8 mouse cellular contexts compared by ENCODE assay signal in genomic region chr3:108855864-108856263, GRCm38 (mm10). TPM values are rescaled to one million over a fixed set of nuclear protein-coding genes. Genes with fewer than 3 reads are reported as not detected.
DNase-seq lines count a peak whose midpoint lies in the region; ATAC-seq and TF ChIP-seq lines count a peak whose summit lies in the region.

No protein-coding gene starts in this region.

- H3K9me3 ChIP-seq in intestine, embryonic 16.5 days (ENCODE audit: control insufficient read depth, low read length) = no peaks in the 10 kb centered on the region
- H3K9me3 ChIP-seq in intestine, postnatal 0 days (ENCODE audit: control insufficient read depth) = no peaks in the 10 kb centered on the region

- no peak for TF ChIP-seq CTCF in intestine, postnatal 0 days (IDR thresholded peaks at IDR 0.05; ENCODE audit: low read depth)
- no peak for TF ChIP-seq CTCF in spleen, adult 2 months (IDR thresholded peaks at IDR 0.05; ENCODE audit: extremely low read depth, insufficient read depth, insufficient read length, insufficient replicate concordance)
- no peak for TF ChIP-seq CTCF in gastrocnemius, adult 2 months (IDR thresholded peaks at IDR 0.05)

- intact Hi-C loops in gastrocnemius, adult 2 months (cut with DNase I) = loop anchor here (5.0 kb wide), 1 partner anchor 206 kb away; no protein-coding TSS in a partner anchor
- intact Hi-C loops in left cerebral cortex, postnatal 25 days (cut with DNase I) = loop anchor here (2.0 to 5.0 kb wide), 3 partner anchors 25 to 206 kb away; partner anchors contain the start of gene Prpf38b

- ATAC-seq in intestine, embryonic 16.5 days = no peak
- ATAC-seq in intestine, postnatal 0 days = no peak

- H3K4me3 ChIP-seq in intestine, embryonic 16.5 days (ENCODE audit: low read length) = no peak overlapping the region
- no peak overlapping the region for H3K4me3 ChIP-seq in intestine, postnatal 0 days (ENCODE audit: low read depth, low read length)
- H3K4me3 ChIP-seq in spleen, adult 2 months (ENCODE audit: extremely low read depth, insufficient read depth, insufficient read length) = no peak overlapping the region
- H3K4me3 ChIP-seq in gastrocnemius, adult 2 months = no peak overlapping the region

- DNase-seq in spleen, adult 2 months (ENCODE audit: low read depth in 1 of 2, low spot score in 2 of 2) = no peak
- DNase-seq in spleen, adult 18-20 months = no peak
- DNase-seq in gastrocnemius, adult 2 months = peak; percentile 58
- DNase-seq in left cerebral cortex, postnatal 25 days (ENCODE audit: low spot score in 2 of 2) = peak; percentile 32 to 42
- peak; percentile 75 for DNase-seq in skeletal muscle tissue, adult 2 months (ENCODE audit: low read depth, low spot score)
- DNase-seq in cerebellum, postnatal 36 days = no peak

- TF ChIP-seq POLR2A in spleen, adult 2 months (IDR thresholded peaks at IDR 0.05; ENCODE audit: low read depth, low read length) = no peak; the same call in 1 of the 2 replicates

- peaks cover 25% of the 10 kb centered on the region for H3K4me1 ChIP-seq in intestine, embryonic 16.5 days (ENCODE audit: control insufficient read depth, insufficient read depth, low read length)
- 0 out of 2 replicates have a peak, but pooled peaks cover 2% of the 10 kb centered on the region for H3K4me1 ChIP-seq in intestine, postnatal 0 days (replicated peaks; ENCODE audit: control insufficient read depth, insufficient read depth, low read length)
- peaks cover 3% of the 10 kb centered on the region; the same call in 1 of the 2 replicates for H3K4me1 ChIP-seq in spleen, adult 2 months (ENCODE audit: control insufficient read depth, insufficient read depth, insufficient read length)

- H3K27ac ChIP-seq in intestine, embryonic 16.5 days (ENCODE audit: low read length) = no peak overlapping the region
- no peak overlapping the region for H3K27ac ChIP-seq in intestine, postnatal 0 days (ENCODE audit: low read depth, low read length)
- H3K27ac ChIP-seq in spleen, adult 2 months (ENCODE audit: insufficient read depth, low read length) = peak overlapping the region; percentile 84
- peak overlapping the region; percentile 44 for H3K27ac ChIP-seq in gastrocnemius, adult 2 months

- 56% methylated on average over 10 of the region's 10 CpGs for WGBS in intestine, embryonic 16.5 days
- 67% methylated on average over 10 of the region's 10 CpGs for WGBS in intestine, postnatal 0 days
- 59% methylated on average over 10 of the region's 10 CpGs for WGBS in spleen, adult 2 months

- H3K4me2 ChIP-seq in intestine, embryonic 16.5 days (ENCODE audit: low read depth, low read length) = no peak overlapping the region
- H3K4me2 ChIP-seq in intestine, postnatal 0 days (replicated peaks; ENCODE audit: low read depth) = no peak overlapping the region

- no peaks in the 10 kb centered on the region for H3K27me3 ChIP-seq in intestine, embryonic 16.5 days (replicated peaks; ENCODE audit: control insufficient read depth, insufficient read depth, low read length)
- H3K27me3 ChIP-seq in intestine, postnatal 0 days (replicated peaks; ENCODE audit: control insufficient read depth, insufficient read depth, low read length) = no peaks in the 10 kb centered on the region
- H3K27me3 ChIP-seq in spleen, adult 2 months (ENCODE audit: control insufficient read depth, insufficient read depth, low read length) = no peaks in the 10 kb centered on the region

- H3K36me3 ChIP-seq in intestine, embryonic 16.5 days (ENCODE audit: control insufficient read depth, insufficient read depth, low read length) = no peaks in the 10 kb centered on the region
- no peaks in the 10 kb centered on the region for H3K36me3 ChIP-seq in intestine, postnatal 0 days (ENCODE audit: control insufficient read depth, insufficient read depth)
- no peaks in the 10 kb centered on the region for H3K36me3 ChIP-seq in spleen, adult 2 months (ENCODE audit: control insufficient read depth, insufficient read depth, low read length)

- 0 out of 2 replicates have a peak overlapping the region, but pooled peaks have one; percentile 20 for H3K9ac ChIP-seq in intestine, embryonic 16.5 days (ENCODE audit: low read depth, low read length)
- no peak overlapping the region for H3K9ac ChIP-seq in intestine, postnatal 0 days (ENCODE audit: low read depth, low read length)

RNA-seq across cellular contexts. Expression of gene Stxbp3, which starts 15.5 kb away (rescaled TPM):
- 49.6 and 52.1 TPM in 2 replicates for polyA plus RNA-seq in intestine, embryonic 16.5 days (2015; fragmentation: Nextera tagmentation; extraction: Ambion mirVana)
- 40.5 and 48.6 TPM in 2 replicates for polyA plus RNA-seq in intestine, postnatal 0 days (2015; fragmentation: Nextera tagmentation; extraction: Ambion mirVana)
- 6.0 and 6.9 TPM in 2 replicates for polyA plus RNA-seq in spleen, adult 2 months (2012; rRNA removed)
- 10 to 100 TPM; 30.5 to 40.4 TPM for total RNA-seq in gastrocnemius, adult 2 months (2021)
- total RNA-seq in left cerebral cortex, postnatal 25 days (2021) = 10 to 100 TPM; 20.8 to 24.5 TPM

RNA-seq across cellular contexts. Expression of gene Fndc7, which starts 33.9 kb away (rescaled TPM):
- polyA plus RNA-seq in intestine, embryonic 16.5 days (2015; fragmentation: Nextera tagmentation; extraction: Ambion mirVana) = 0.11 and 0.47 TPM in 2 replicates
- polyA plus RNA-seq in intestine, postnatal 0 days (2015; fragmentation: Nextera tagmentation; extraction: Ambion mirVana) = 0.05 TPM in 1 of 2 replicates, not detected in the other
- polyA plus RNA-seq in spleen, adult 2 months (2012; rRNA removed) = 1.7 and 2.0 TPM in 2 replicates
- total RNA-seq in gastrocnemius, adult 2 months (2021) = under 1 TPM in 1 of 2 experiments, not detected in 1; 0.06 TPM
- under 1 TPM in 1 of 2 experiments, not detected in 1; 0.09 TPM for total RNA-seq in left cerebral cortex, postnatal 25 days (2021)

RNA-seq across cellular contexts. Expression of gene Prpf38b, which starts 55.7 kb away (rescaled TPM):
- 53.6 and 57.8 TPM in 2 replicates for polyA plus RNA-seq in intestine, embryonic 16.5 days (2015; fragmentation: Nextera tagmentation; extraction: Ambion mirVana)
- 29.5 and 38.0 TPM in 2 replicates for polyA plus RNA-seq in intestine, postnatal 0 days (2015; fragmentation: Nextera tagmentation; extraction: Ambion mirVana)
- 61.4 and 111 TPM in 2 replicates for polyA plus RNA-seq in spleen, adult 2 months (2012; rRNA removed)
- total RNA-seq in gastrocnemius, adult 2 months (2021) = 10 to 100 TPM; 17.6 to 18.7 TPM
- total RNA-seq in left cerebral cortex, postnatal 25 days (2021) = 10 to 100 TPM; 39.6 to 43.8 TPM

Comparison
In these comparisons a context has a peak if more than half of its experiments do, and no peak if none do; other contexts are left out.
1. H3K27ac ChIP-seq: peak in spleen, adult 2 months (single experiment) and gastrocnemius, adult 2 months (single experiment); none in intestine, embryonic 16.5 days (single experiment) and intestine, postnatal 0 days (single experiment).
2. DNase-seq: peak in gastrocnemius, adult 2 months (single experiment), left cerebral cortex, postnatal 25 days (2 of 2) and skeletal muscle tissue, adult 2 months (single experiment); none in spleen, adult 2 months (0 of 2), spleen, adult 18-20 months (0 of 2) and cerebellum, postnatal 36 days (0 of 2).